Mouse (Mus musculus) lung, postnatal 36 days (tissue): ENCODE results near the gene Gm10188.

Experiments
- DNase-seq: peaks from one replicate; pipeline ENCODE4 v3.0.0; 2022; ENCODE audit warnings: mixed read lengths

The Gm10188 gene

DNA sequence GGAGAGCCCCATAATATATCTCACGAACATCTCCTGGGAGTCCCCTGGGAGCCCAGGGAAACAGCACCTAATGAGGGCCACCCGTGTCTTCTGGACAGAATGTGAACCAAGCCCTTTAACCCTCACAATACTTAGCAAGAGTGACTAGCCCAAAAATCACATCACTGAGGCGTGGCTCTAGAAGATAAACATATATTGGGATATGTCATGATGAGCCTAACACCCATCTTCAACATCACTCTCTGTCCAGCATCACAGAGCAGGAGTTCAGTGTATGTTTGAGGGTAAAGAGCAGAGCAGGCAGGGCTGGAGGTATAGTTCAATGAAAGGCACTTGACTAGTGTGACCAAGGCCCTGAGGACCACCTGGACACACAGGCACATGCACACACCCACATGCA is at the start of gene Gm10188:
Gm10188 (minus strand) TSS at position 101 of the 400 bp plus-strand sequence.
- DNase-seq = no peak

- DNase-seq = no peak
Measured at GRCm38 (mm10) chr1:132277124-132277523, 47.6 kb upstream of the Gm10188 start.

GRCm38 (mm10) chr1:132276694-132277093 is 47.1 kb upstream of the Gm10188 start:
- DNase-seq = no peak

DNA sequence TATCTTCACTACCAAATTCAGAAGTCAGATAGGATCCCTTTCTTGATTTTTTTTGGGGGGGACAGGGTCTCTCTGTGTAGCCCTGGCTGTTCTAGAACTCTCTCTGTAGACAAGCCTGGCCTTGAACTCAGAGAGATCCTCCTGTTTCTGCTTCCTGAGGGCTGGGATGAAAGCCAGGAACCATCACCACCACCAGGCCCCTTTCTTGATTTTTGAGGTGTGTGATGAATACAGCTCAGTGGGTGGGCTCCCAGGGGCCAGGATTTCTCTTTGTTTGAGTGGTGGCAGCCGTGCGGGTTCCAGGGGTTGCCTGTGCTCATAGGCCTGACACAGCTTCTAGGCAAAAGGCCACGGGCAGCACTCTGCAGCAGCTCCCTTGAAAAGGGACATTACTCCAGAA is 41.7 kb upstream of the Gm10188 start:
- no peak for DNase-seq

- no peak for DNase-seq
Measured at GRCm38 (mm10) chr1:132268418-132269060, 39.0 kb upstream of the Gm10188 start.

DNA sequence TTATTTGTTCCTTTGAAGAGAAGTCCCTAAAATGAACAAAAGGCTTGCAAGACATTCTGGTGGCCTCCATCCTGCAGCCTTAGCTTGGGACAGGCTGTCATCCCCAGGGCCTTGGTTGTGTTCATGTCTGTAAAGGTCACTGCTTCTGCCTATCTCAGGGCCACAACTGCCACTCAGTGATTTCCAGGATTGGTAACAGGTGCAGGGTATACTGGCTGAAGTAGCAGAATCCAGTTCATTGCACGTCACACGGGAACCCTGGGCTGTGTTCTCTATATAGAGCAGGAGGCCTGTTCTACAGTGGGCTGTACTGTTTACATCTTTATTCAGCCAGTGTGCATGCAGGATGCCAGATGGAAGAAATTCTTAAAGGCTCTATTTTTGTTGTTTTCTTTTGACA is 38.4 kb upstream of the Gm10188 start:
- DNase-seq = no peak

DNA sequence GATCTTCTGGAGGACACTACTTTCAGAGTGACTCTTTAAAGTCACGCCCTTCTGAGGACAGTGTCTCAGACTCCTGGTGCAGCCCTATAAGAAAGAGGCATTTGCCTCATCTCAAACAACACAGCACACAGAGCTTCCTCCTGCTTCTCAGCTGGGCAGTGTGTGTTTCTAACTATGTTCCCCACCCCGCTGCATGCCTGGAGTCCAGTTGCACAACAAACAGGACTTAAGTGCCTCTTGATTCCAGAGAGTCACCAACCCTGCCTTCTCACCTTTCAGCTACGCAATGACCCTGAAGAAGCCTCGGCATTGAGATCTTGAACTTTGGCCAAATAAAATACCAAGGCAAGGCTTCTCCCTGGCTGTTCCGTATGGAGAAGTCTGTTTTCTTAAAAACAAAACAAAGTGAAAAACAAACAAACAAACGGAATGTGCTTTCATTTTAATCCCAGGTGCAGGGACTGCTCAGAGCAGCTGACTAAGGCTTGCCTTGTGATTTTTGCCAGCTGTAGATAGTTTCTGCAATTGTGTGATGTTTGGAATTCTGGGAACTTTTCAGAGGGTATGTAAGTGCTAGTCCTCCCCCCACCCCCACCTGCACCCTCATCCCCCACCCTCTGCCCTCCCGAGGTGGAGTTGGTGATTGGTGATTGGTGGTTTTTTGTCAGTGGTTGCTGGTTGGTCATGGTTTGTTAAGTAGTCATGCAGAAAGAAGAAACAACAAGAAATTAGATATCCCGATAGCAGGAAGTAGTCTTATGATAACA is 37.4 kb upstream of the Gm10188 start:
- DNase-seq = peak; percentile 89

DNA sequence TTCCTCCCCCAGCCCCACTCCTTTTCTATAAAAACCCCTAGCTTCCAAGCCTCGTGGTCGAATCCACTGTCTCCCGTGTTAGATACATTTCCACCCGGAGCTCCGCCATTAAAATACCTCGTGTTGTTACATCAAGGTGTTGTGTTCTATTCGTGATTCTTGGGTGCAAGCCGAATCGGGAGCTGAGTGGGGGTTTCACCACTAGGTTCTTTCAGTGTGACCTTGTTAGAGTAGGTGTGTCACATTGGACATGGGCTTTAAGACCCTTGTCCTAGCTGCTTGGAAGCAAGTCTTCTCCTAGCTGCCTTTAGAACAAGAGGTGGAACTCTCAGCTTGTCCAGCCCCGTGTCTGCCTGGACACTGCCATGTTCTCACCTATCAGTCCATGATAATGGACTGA is 36.4 kb upstream of the Gm10188 start:
- DNase-seq = no peak

- peak; percentile 75 for DNase-seq
Measured at GRCm38 (mm10) chr1:132265211-132265859, 35.8 kb upstream of the Gm10188 start.

- no peak for DNase-seq
Measured at GRCm38 (mm10) chr1:132264577-132264976, 35.0 kb upstream of the Gm10188 start.

DNA sequence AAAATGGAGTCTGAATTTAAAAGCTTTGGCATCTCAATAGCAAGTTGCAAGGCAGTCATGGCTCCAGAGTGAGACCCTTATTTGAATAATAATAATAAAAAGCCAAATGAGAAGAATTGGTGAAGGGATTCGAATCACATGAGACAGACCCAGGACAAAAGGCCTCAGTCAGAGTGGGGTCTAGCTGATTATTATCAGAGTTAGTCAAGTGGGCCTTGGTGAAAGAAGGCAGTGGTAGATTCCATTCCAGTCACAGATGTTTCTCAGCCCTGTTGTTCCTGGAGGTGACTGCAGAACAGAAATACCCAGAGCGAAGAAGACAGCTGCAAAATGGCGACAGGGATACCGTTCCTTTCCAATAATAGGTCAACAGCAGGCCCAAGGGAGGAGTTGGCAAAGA is 34.1 kb upstream of the Gm10188 start:
- no peak for DNase-seq

DNA sequence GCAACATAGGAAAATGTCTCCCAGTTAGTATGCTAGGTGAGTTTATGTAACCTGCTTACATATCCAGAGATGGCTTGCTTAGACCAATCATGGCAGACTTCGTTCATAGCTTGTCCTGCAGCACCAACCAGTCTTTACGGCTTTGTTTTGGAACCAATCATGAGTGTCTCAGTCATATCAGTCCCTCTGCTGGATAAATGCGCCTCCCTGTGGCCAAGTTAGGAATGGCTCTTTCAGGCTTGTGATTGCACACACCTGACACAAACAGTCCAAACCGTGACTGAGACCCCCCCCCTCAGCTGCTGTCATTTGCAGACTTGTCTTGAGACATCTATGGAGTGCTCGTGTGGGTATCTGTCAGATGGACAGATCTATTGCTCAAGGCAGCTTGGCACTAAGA is 31.5 kb upstream of the Gm10188 start:
- DNase-seq = peak; percentile 53

DNA sequence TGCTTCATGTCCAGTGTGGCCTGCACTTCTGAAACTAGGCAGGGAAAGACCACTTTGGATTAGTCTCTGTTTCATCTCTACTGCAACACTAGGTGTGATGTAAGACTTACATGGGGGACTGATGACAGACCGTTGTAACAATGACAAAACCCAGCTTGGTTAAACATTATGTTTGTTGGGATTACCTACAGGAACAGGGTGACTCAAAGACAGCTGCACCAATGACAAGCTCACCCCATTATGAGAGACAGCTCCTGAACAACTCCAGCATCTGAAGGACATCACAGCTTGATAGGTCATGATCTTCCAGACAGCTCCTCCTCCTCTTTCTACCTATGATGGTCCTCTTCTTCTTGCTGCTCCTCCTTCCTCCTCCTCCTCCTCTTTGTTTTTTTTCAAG is 30.8 kb upstream of the Gm10188 start:
- DNase-seq = peak; percentile 57

- no peak for DNase-seq
Measured at GRCm38 (mm10) chr1:132254467-132254866, 24.9 kb upstream of the Gm10188 start.

DNA sequence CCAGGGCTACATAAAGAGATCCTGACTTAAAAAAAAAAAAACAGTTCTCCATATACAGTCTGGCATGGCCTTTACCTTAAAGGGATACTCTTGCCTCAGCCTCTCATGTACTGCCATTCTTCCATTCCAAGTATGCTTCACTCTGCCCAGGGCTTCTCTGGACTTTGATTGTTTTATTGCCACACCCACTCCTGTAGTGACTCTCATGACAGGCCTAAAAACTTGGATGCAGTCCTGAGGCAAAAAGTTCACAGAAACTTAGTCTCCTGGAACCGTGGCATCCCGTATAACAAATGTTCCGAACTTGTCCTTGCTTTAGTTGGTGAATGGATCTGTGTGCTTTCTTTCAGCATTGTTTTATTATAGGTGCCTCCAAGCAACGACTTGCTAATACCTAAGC is 17.1 kb upstream of the Gm10188 start:
- DNase-seq = no peak

GRCm38 (mm10) chr1:132246137-132246536 is 16.6 kb upstream of the Gm10188 start:
- DNase-seq = peak; percentile 51

- no peak for DNase-seq
Measured at GRCm38 (mm10) chr1:132245010-132245409, 15.4 kb upstream of the Gm10188 start.

- peak; percentile 83 for DNase-seq
Measured at GRCm38 (mm10) chr1:132237585-132238159, 8.1 kb upstream of the Gm10188 start.

GRCm38 (mm10) chr1:132234757-132235273 is 5.2 kb upstream of the Gm10188 start:
- DNase-seq = no peak

DNA sequence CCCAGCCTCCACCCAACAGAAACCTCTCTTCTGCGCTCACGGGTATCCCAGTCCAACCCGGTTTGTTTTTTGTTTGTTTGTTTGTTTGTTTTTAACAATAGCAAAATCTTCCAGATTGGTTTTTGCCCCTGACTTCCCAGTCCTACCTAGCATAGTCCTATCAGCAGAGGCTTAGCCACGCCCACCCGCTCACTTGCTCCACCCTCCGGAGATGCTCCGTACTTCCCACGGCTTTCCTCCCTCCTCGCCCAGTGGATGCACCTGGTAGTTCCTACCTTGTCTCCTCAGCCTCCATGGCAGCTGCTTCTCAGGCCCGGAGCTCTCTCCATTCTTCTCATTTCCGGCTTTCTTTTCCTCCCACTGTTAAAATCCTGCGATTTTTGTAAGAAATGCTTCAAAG is 4.0 kb upstream of the Gm10188 start:
- peak; percentile 67 for DNase-seq

DNA sequence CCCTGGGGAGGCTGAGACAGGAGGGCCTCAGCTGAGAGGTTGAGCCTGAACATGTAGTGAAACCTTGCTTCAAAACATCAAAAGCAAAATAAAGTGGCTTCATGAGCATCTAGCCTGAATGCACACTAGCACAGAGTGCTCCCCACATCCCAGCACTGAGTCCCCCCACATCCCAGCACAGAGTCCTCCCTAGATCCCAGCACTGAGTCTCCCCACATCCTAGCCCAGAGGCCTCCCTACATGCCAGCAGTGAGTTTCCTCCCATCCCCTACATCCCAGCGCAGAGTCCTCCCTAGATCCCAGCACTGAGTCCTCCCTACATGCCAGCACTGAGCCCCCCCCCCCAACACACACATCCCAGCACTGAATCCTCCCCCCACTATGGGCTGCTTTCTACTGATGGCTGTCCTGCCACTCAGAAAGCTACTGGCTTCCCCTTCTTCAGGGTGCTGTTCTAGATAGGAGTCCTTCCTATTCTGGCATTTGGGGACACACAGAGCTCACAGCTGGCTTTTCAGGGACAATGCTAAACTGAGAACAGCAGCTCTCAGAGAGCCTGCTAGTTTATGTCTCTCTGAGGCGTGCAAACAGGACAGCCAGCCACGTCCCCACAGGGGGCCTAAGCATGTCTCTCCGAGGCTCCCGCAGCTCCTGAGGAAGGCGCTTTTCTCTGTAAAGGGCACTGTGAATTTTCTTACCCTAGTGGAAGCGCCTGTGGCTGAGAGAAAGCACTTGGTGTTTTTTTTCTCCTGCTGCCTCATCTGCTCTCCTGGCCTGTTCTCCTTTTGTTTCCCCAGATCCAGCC is 2.1 kb upstream of the Gm10188 start:
- no peak for DNase-seq

GRCm38 (mm10) chr1:132226297-132227080 is 3.1 kb downstream of the Gm10188 start:
- DNase-seq = peak; percentile 59
